Mouse (Mus musculus) forebrain, embryonic 14.5 days (tissue): ENCODE results near the gene Gm27021. TPM values are rescaled to one million over a fixed set of nuclear protein-coding genes. Genes with fewer than 3 reads are reported as not detected.

Source experiments
- ATAC-seq: fragments of 200-750 bp; cut with Nextera tagmentation; 2 replicates; pipeline ENCODE4 v1.8.0; 2017; ENCODE audit warnings: mild to moderate bottlenecking, moderate library complexity
- DNase-seq: peaks from one replicate; pipeline ENCODE4 v3.0.0-alpha.2; 2015; ENCODE audit warnings: low spot score
- H3K27ac ChIP-seq: fragments of 300-500 bp; sonication (generic); 2 replicates; pipeline ENCODE4 v1.5.1; 2014; ENCODE audit warnings: low read depth, mild to moderate bottlenecking, control low read depth, low read length, moderate library complexity
- H3K27me3 ChIP-seq: fragments of 300-500 bp; sonication (generic); replicated peaks from 2 replicates; pipeline ENCODE4 v1.6.1; 2014; ENCODE audit warnings: low read length, control low read depth, mixed read lengths; ENCODE audit not compliant: control insufficient read depth, insufficient read depth
- H3K36me3 ChIP-seq: fragments of 300-500 bp; sonication (generic); 2 replicates; pipeline ENCODE4 v1.6.1; 2014; ENCODE audit warnings: low read length, control low read depth; ENCODE audit not compliant: control insufficient read depth, insufficient read depth
- H3K4me1 ChIP-seq: fragments of 300-500 bp; sonication (generic); 2 replicates; pipeline ENCODE4 v1.6.1; 2014; ENCODE audit warnings: antibody characterized with exemption, low read length, control low read depth; ENCODE audit not compliant: control insufficient read depth, insufficient read depth
- H3K4me2 ChIP-seq: fragments of 300-500 bp; sonication (generic); 2 replicates; pipeline ENCODE4 v1.6.1; 2014; ENCODE audit warnings: mild to moderate bottlenecking, control low read depth, low read length
- H3K4me3 ChIP-seq: fragments of 300-500 bp; sonication (generic); 2 replicates; pipeline ENCODE4 v1.5.1; 2014; ENCODE audit warnings: low read depth, low read length, control low read depth
- H3K9ac ChIP-seq: fragments of 300-500 bp; sonication (generic); 2 replicates; pipeline ENCODE4 v1.6.1; 2014; ENCODE audit warnings: mild to moderate bottlenecking, low read length, control low read depth, moderate library complexity
- H3K9me3 ChIP-seq: fragments of 300-500 bp; sonication (generic); replicated peaks from 2 replicates; pipeline ENCODE4 v1.6.1; 2016; ENCODE audit warnings: low read length, control low read depth, mixed read lengths; ENCODE audit not compliant: control insufficient read depth
- WGBS: fragments of 180-500 bp; shearing (Covaris S2); extraction: QIAGEN DNeasy Blood & Tissue Kit; methylation state at CpG from one replicate; pipeline ENCODE4 v1.1.7; 2014; 5-methylcytosine and 5-hydroxymethylcytosine counted together
- polyA plus RNA-seq: library from polyadenylated mRNA; unstranded; fragments of >200 nt; fragmentation: Nextera tagmentation; extraction: Ambion mirVana; gene quantifications from 2 replicates; pipeline ENCODE4 v1.2.1, GENCODE M21; 2014

Gm27021 gene
- polyA plus RNA-seq, 1 experiment from 2014 or later, result 2.9 TPM

- Histone ChIP-seq H3K27ac (no peak within 1 kb of the TSS), H3K4me3 (peak within 1 kb of the TSS; percentile 41), H3K9me3 (no peaks in the 10 kb centered on the region), H3K4me2 (peak within 1 kb of the TSS; percentile 72), H3K27me3 (no peaks in the 10 kb centered on the region), H3K4me1 (peaks cover 10% of the 10 kb centered on the region; the same call in 1 of the 2 replicates), H3K36me3 (no peaks in the 10 kb centered on the region), H3K9ac (peak within 1 kb of the TSS; percentile 55)
- DNase-seq, result peak; percentile 100
- WGBS, result under 1% methylated on average over 67 of the region's 67 CpGs
- peak; percentile 99 for ATAC-seq
Measured at GRCm38 (mm10) chr8:120588908-120589771, 78.7 kb downstream of the Gm27021 start, which contains the start of gene Gins2. TSS of gene Gins2 (minus strand) at chr8:120589304.

- no peak for ATAC-seq
- no peak for DNase-seq
- Histone ChIP-seq H3K4me1 (peaks cover 7% of the 10 kb centered on the region; the same call in 1 of the 2 replicates), H3K27ac (no peak overlapping the region), H3K4me2 (no peak overlapping the region), H3K27me3 (no peaks in the 10 kb centered on the region), H3K9me3 (no peaks in the 10 kb centered on the region), H3K36me3 (peaks cover 23% of the 10 kb centered on the region), H3K4me3 (no peak overlapping the region), H3K9ac (no peak overlapping the region)
- 95% methylated on average over 10 of the region's 10 CpGs for WGBS
Measured at GRCm38 (mm10) chr8:120585521-120585920, 82.4 kb downstream of the Gm27021 start.

- WGBS, result 90% methylated on average over 8 of the region's 8 CpGs
- Histone ChIP-seq H3K4me2 (no peak overlapping the region), H3K4me3 (no peak overlapping the region), H3K27ac (no peak overlapping the region), H3K4me1 (no peaks in the 10 kb centered on the region), H3K9ac (no peak overlapping the region), H3K27me3 (no peaks in the 10 kb centered on the region), H3K9me3 (no peaks in the 10 kb centered on the region), H3K36me3 (peaks cover 60% of the 10 kb centered on the region)
- no peak for ATAC-seq
- DNase-seq, result no peak
Measured at GRCm38 (mm10) chr8:120581811-120582210, 86.1 kb downstream of the Gm27021 start.

GRCm38 (mm10) chr8:120581329-120581728 is 86.5 kb downstream of the Gm27021 start:
- Histone ChIP-seq H3K36me3 (peaks cover 65% of the 10 kb centered on the region), H3K4me3 (no peak overlapping the region)
- 92% methylated on average over 12 of the region's 12 CpGs for WGBS

GRCm38 (mm10) chr8:120580336-120581000 is 87.4 kb downstream of the Gm27021 start:
- H3K27ac ChIP-seq, result no peak overlapping the region
- no peak overlapping the region for H3K4me2 ChIP-seq
- 87% methylated on average over 8 of the region's 8 CpGs for WGBS
- H3K27me3 ChIP-seq, result no peaks in the 10 kb centered on the region
- no peak overlapping the region for H3K9ac ChIP-seq
- no peak overlapping the region for H3K4me3 ChIP-seq
- peaks cover 74% of the 10 kb centered on the region for H3K36me3 ChIP-seq
- ATAC-seq, result no peak
- DNase-seq, result no peak
- H3K4me1 ChIP-seq, result no peaks in the 10 kb centered on the region
- no peaks in the 10 kb centered on the region for H3K9me3 ChIP-seq

More at GRCm38 (mm10) chr8:120581329-120581728, 86.5 kb downstream of the Gm27021 start:
- Histone ChIP-seq H3K9me3 (no peaks in the 10 kb centered on the region), H3K4me2 (no peak overlapping the region), H3K4me1 (no peaks in the 10 kb centered on the region), H3K27ac (no peak overlapping the region), H3K9ac (no peak overlapping the region), H3K27me3 (no peaks in the 10 kb centered on the region)
- ATAC-seq (no peak), DNase-seq (no peak)

GRCm38 (mm10) chr8:120577821-120578220 is 90.1 kb downstream of the Gm27021 start:
- Histone ChIP-seq H3K9ac (no peak overlapping the region), H3K27me3 (no peaks in the 10 kb centered on the region), H3K9me3 (no peaks in the 10 kb centered on the region), H3K4me2 (no peak overlapping the region), H3K36me3 (peaks cover 96% of the 10 kb centered on the region), H3K4me1 (no peaks in the 10 kb centered on the region), H3K27ac (no peak overlapping the region), H3K4me3 (no peak overlapping the region)
- no peak for DNase-seq
- ATAC-seq, result no peak
- WGBS, result 88% methylated on average over 17 of the region's 17 CpGs

- Histone ChIP-seq H3K4me1 (no peaks in the 10 kb centered on the region), H3K9me3 (no peaks in the 10 kb centered on the region), H3K4me3 (no peak overlapping the region), H3K9ac (no peak overlapping the region), H3K27ac (no peak overlapping the region), H3K27me3 (no peaks in the 10 kb centered on the region), H3K36me3 (peaks cover 100% of the 10 kb centered on the region), H3K4me2 (no peak overlapping the region)
- no peak for ATAC-seq
- no peak for DNase-seq
- WGBS, result 84% methylated on average over 9 of the region's 9 CpGs
Measured at GRCm38 (mm10) chr8:120575801-120576200, 92.1 kb downstream of the Gm27021 start.

- Histone ChIP-seq H3K4me3 (no peak overlapping the region), H3K9me3 (no peaks in the 10 kb centered on the region), H3K27me3 (no peaks in the 10 kb centered on the region), H3K4me2 (no peak overlapping the region), H3K36me3 (peaks cover 100% of the 10 kb centered on the region), H3K27ac (no peak overlapping the region), H3K4me1 (no peaks in the 10 kb centered on the region), H3K9ac (no peak overlapping the region)
- 78% methylated on average over 19 of the region's 19 CpGs for WGBS
- DNase-seq (no peak), ATAC-seq (no peak)
Measured at GRCm38 (mm10) chr8:120574941-120575340, 92.9 kb downstream of the Gm27021 start.

- WGBS, result 64% methylated on average over 11 of the region's 11 CpGs
- H3K4me2 ChIP-seq, result no peak overlapping the region
- DNase-seq (no peak), ATAC-seq (no peak)
- no peaks in the 10 kb centered on the region for H3K27me3 ChIP-seq
- H3K9ac ChIP-seq, result no peak overlapping the region
- H3K36me3 ChIP-seq, result peaks cover 100% of the 10 kb centered on the region
- no peak overlapping the region for H3K4me3 ChIP-seq
- H3K27ac ChIP-seq, result no peak overlapping the region
- H3K9me3 ChIP-seq, result no peaks in the 10 kb centered on the region
- no peaks in the 10 kb centered on the region for H3K4me1 ChIP-seq
Measured at GRCm38 (mm10) chr8:120573866-120574265, 94.0 kb downstream of the Gm27021 start.
